Mouse (Mus musculus): ENCODE data around the gene Trpc4ap.
"Not testable (repeated sequence)": the region's sequence is repeated elsewhere in the genome, so short reads cannot be mapped to it uniquely, and the experiment has no call there.

Trpc4ap gene

GRCm38 (mm10) chr2:155691723-155692493 lies at the start of gene Trpc4ap:
Gene Trpc4ap (minus strand): TSS chr2:155692384.
- DNase-seq (ENCODE audit: extremely low read depth, low read depth): peak; percentile 75

- no peak for DNase-seq (ENCODE audit: extremely low read depth, low read depth)
Measured at GRCm38 (mm10) chr2:155737803-155738202, 45.6 kb upstream of the Trpc4ap start.

- no peak for DNase-seq (ENCODE audit: extremely low read depth, low read depth)
Measured at GRCm38 (mm10) chr2:155736936-155737335, 44.8 kb upstream of the Trpc4ap start.

GRCm38 (mm10) chr2:155735766-155736165 lies 43.6 kb upstream of the Trpc4ap start, which contains the start of gene Gm17581:
Gene Gm17581 (minus strand): TSS chr2:155735866.
- DNase-seq (ENCODE audit: extremely low read depth, low read depth): not testable (repeated sequence)

- DNase-seq (ENCODE audit: extremely low read depth, low read depth): no peak
Measured at GRCm38 (mm10) chr2:155735080-155735479, 42.9 kb upstream of the Trpc4ap start.

GRCm38 (mm10) chr2:155729158-155729645 lies 37.0 kb upstream of the Trpc4ap start, which contains the start of gene Edem2:
Gene Edem2 (minus strand): TSS chr2:155729475.
- peak; percentile 84 for DNase-seq (ENCODE audit: extremely low read depth, low read depth)

- DNase-seq (ENCODE audit: extremely low read depth, low read depth): no peak
Measured at GRCm38 (mm10) chr2:155728742-155729141, 36.6 kb upstream of the Trpc4ap start.

GRCm38 (mm10) chr2:155727764-155728395 lies 35.7 kb upstream of the Trpc4ap start:
- DNase-seq (ENCODE audit: extremely low read depth, low read depth): no peak

- DNase-seq (ENCODE audit: extremely low read depth, low read depth): no peak
Measured at GRCm38 (mm10) chr2:155726302-155726701, 34.1 kb upstream of the Trpc4ap start.

GRCm38 (mm10) chr2:155724526-155724925 lies 32.3 kb upstream of the Trpc4ap start:
- no peak for DNase-seq (ENCODE audit: extremely low read depth, low read depth)

- DNase-seq (ENCODE audit: extremely low read depth, low read depth): no peak
Measured at GRCm38 (mm10) chr2:155724036-155724435, 31.9 kb upstream of the Trpc4ap start.

- no peak for DNase-seq (ENCODE audit: extremely low read depth, low read depth)
Measured at GRCm38 (mm10) chr2:155720585-155720984, 28.4 kb upstream of the Trpc4ap start.

- DNase-seq (ENCODE audit: extremely low read depth, low read depth): no peak
Measured at GRCm38 (mm10) chr2:155717082-155717990, 25.2 kb upstream of the Trpc4ap start.

- DNase-seq (ENCODE audit: extremely low read depth, low read depth): no peak
Measured at GRCm38 (mm10) chr2:155710557-155710956, 18.4 kb upstream of the Trpc4ap start.

- no peak for DNase-seq (ENCODE audit: extremely low read depth, low read depth)
Measured at GRCm38 (mm10) chr2:155707251-155707650, 15.1 kb upstream of the Trpc4ap start.

GRCm38 (mm10) chr2:155703630-155704029 lies 11.4 kb upstream of the Trpc4ap start:
- no peak for DNase-seq (ENCODE audit: extremely low read depth, low read depth)

GRCm38 (mm10) chr2:155701399-155701919 lies 9.3 kb upstream of the Trpc4ap start:
- no peak for DNase-seq (ENCODE audit: extremely low read depth, low read depth)

GRCm38 (mm10) chr2:155698443-155698842 lies 6.3 kb upstream of the Trpc4ap start:
- DNase-seq (ENCODE audit: extremely low read depth, low read depth): not testable (repeated sequence)

- DNase-seq (ENCODE audit: extremely low read depth, low read depth): no peak
Measured at GRCm38 (mm10) chr2:155696851-155697250, 4.7 kb upstream of the Trpc4ap start.

- peak; percentile 59 for DNase-seq (ENCODE audit: extremely low read depth, low read depth)
Measured at GRCm38 (mm10) chr2:155696091-155696558, 3.9 kb upstream of the Trpc4ap start.

- no peak for DNase-seq (ENCODE audit: extremely low read depth, low read depth)
Measured at GRCm38 (mm10) chr2:155695316-155695715, 3.1 kb upstream of the Trpc4ap start.
